Mouse (Mus musculus) hindbrain, embryonic 13.5 days (tissue): ENCODE results near the gene Lcorl. TPM values are rescaled to one million over a fixed set of nuclear protein-coding genes. Genes with fewer than 3 reads are reported as not detected.

Experiments used
- ATAC-seq: fragments of 200-750 bp; cut with Nextera tagmentation; 2 replicates; pipeline ENCODE4 v1.8.0; 2017; ENCODE audit warnings: moderate TSS enrichment; ENCODE audit not compliant: low FRiP score
- H3K27ac ChIP-seq: fragments of 300-500 bp; sonication (generic); 2 replicates; pipeline ENCODE4 v1.5.1; 2015; ENCODE audit warnings: inconsistent platforms, mild to moderate bottlenecking, moderate library complexity
- H3K27me3 ChIP-seq: fragments of 300-500 bp; sonication (generic); 2 replicates; pipeline ENCODE4 v1.6.1; 2015; ENCODE audit warnings: mild to moderate bottlenecking, inconsistent platforms
- H3K36me3 ChIP-seq: fragments of 300-500 bp; sonication (generic); 2 replicates; pipeline ENCODE4 v1.6.1; 2015; ENCODE audit warnings: mild to moderate bottlenecking, inconsistent platforms
- H3K4me1 ChIP-seq: fragments of 300-500 bp; sonication (generic); replicated peaks from 2 replicates; pipeline ENCODE4 v1.6.1; 2015; ENCODE audit warnings: inconsistent platforms
- H3K4me2 ChIP-seq: fragments of 300-500 bp; sonication (generic); 2 replicates; pipeline ENCODE4 v1.6.1; 2015; ENCODE audit warnings: inconsistent platforms, mild to moderate bottlenecking, moderate library complexity
- H3K4me3 ChIP-seq: fragments of 300-500 bp; sonication (generic); 2 replicates; pipeline ENCODE4 v1.5.1; 2015; ENCODE audit warnings: mild to moderate bottlenecking, inconsistent platforms
- H3K9ac ChIP-seq: fragments of 300-500 bp; sonication (generic); 2 replicates; pipeline ENCODE4 v1.6.1; 2015; ENCODE audit warnings: mild to moderate bottlenecking, inconsistent platforms
- H3K9me3 ChIP-seq: fragments of 300-500 bp; sonication (generic); 2 replicates; pipeline ENCODE4 v1.6.1; 2016; ENCODE audit warnings: inconsistent platforms
- WGBS: fragments of 180-500 bp; shearing (Covaris S2); methylation state at CpG from one replicate; pipeline ENCODE4 v1.1.7; 2015; 5-methylcytosine and 5-hydroxymethylcytosine counted together
- polyA plus RNA-seq: library from polyadenylated mRNA; unstranded; fragments of >200 nt; fragmentation: Nextera tagmentation; extraction: Ambion mirVana; gene quantifications from 2 replicates; pipeline ENCODE4 v1.2.1, GENCODE M21; 2015

The Lcorl gene
- polyA plus RNA-seq, 1 experiment from 2014 or later = 57.5 TPM

GRCm38 (mm10) chr5:45844723-45845122 is 12.7 kb downstream of the Lcorl start:
- Histone ChIP-seq H3K36me3 (no peaks in the 10 kb centered on the region), H3K27me3 (no peaks in the 10 kb centered on the region), H3K27ac (no peak overlapping the region), H3K4me3 (no peak overlapping the region), H3K4me2 (no peak overlapping the region), H3K4me1 (no peaks in the 10 kb centered on the region), H3K9ac (no peak overlapping the region), H3K9me3 (no peaks in the 10 kb centered on the region)
- no peak for ATAC-seq
- 97% methylated on average over 6 of the region's 6 CpGs for WGBS

DNA sequence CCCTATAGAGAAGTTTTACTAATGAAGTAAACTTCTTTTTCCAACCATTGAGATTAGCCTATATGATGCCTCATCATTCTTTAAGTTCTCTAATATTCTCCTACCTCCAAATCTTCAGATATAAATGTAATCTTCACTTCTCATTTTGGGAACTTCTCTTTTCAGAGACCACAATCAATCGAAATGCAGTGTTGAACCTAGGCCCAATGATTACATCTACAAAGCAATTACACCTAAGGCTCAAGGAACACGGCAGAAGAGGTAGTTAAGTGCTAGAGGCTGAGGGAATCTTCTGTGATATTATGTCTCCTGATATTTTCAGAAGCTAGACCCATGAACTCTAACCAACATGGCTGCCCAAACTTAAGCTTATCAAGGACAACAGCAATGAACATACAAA is 22.3 kb downstream of the Lcorl start:
- Histone ChIP-seq H3K36me3 (no peaks in the 10 kb centered on the region), H3K4me2 (no peak overlapping the region), H3K9me3 (peaks cover 11% of the 10 kb centered on the region; the same call in 1 of the 2 replicates), H3K27me3 (no peaks in the 10 kb centered on the region), H3K9ac (no peak overlapping the region), H3K27ac (no peak overlapping the region), H3K4me1 (no peaks in the 10 kb centered on the region), H3K4me3 (no peak overlapping the region)
- WGBS = 92% methylated on average over 2 of the region's 2 CpGs
- ATAC-seq = no peak

- 99% methylated on average over 4 of the region's 4 CpGs for WGBS
Measured at GRCm38 (mm10) chr5:45811527-45811926, 45.9 kb downstream of the Lcorl start.

DNA sequence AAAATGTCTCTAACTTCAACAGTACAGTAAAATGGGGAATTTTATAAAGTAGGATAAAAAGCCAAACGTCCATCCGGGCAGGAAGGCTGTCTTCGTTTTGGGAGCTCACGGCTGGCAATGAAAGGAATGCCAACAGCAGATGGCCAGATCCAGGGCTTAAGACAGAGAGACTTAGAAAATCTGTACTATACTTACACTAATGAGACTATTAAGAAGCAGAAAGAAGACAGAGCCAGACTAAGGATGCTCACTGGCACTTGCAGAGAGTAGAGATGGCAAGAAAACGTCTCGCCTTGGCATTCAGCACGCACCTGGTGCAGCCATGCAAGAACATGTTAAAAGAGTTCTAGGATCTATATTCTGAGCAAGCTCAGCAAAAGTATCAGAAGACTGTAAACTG is 65.6 kb downstream of the Lcorl start:
- H3K27me3 ChIP-seq = no peaks in the 10 kb centered on the region
- H3K27ac ChIP-seq = no peak overlapping the region
- no peak overlapping the region for H3K4me2 ChIP-seq
- H3K9me3 ChIP-seq = no peaks in the 10 kb centered on the region
- H3K9ac ChIP-seq = no peak overlapping the region
- 91% methylated on average over 7 of the region's 7 CpGs for WGBS
- no peaks in the 10 kb centered on the region for H3K4me1 ChIP-seq
- ATAC-seq = no peak
- no peaks in the 10 kb centered on the region for H3K36me3 ChIP-seq
- H3K4me3 ChIP-seq = no peak overlapping the region

More at GRCm38 (mm10) chr5:45811527-45811926, 45.9 kb downstream of the Lcorl start:
- Histone ChIP-seq H3K27ac (no peak overlapping the region), H3K36me3 (peaks cover 11% of the 10 kb centered on the region), H3K9ac (no peak overlapping the region), H3K9me3 (peaks cover 19% of the 10 kb centered on the region), H3K4me1 (no peaks in the 10 kb centered on the region), H3K4me3 (no peak overlapping the region), H3K27me3 (no peaks in the 10 kb centered on the region), H3K4me2 (no peak overlapping the region)
- ATAC-seq = no peak

DNA sequence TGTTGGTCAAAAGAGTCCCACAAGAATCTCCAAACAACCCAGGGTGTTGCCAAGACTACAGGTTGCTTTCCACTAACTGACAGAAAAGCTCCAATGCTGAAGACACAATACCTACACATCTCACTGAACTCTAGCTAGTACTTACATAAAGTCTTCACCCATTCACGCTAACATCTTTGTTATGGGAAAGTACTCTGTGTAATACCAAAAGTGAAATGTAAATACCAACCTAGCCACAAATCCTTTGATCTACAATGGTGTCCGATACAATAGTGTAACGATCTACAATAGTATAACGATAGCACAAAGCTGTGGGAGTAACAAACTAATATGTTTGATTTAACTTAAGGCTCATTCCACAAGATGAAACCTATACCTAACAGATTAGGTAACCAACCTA is 67.2 kb downstream of the Lcorl start:
- Histone ChIP-seq H3K9ac (no peak overlapping the region), H3K27ac (no peak overlapping the region), H3K4me1 (no peaks in the 10 kb centered on the region), H3K4me3 (no peak overlapping the region), H3K9me3 (no peaks in the 10 kb centered on the region), H3K27me3 (no peaks in the 10 kb centered on the region), H3K36me3 (no peaks in the 10 kb centered on the region), H3K4me2 (no peak overlapping the region)
- WGBS = 94% methylated on average over 4 of the region's 4 CpGs
- no peak for ATAC-seq

- Histone ChIP-seq H3K27ac (no peak overlapping the region), H3K36me3 (no peaks in the 10 kb centered on the region), H3K4me1 (no peaks in the 10 kb centered on the region), H3K9ac (no peak overlapping the region), H3K4me3 (no peak overlapping the region), H3K27me3 (no peaks in the 10 kb centered on the region), H3K4me2 (no peak overlapping the region), H3K9me3 (no peaks in the 10 kb centered on the region)
- ATAC-seq = peak; percentile 68; the same call in 1 of the 2 replicates
- 92% methylated on average over 4 of the region's 4 CpGs for WGBS
Measured at GRCm38 (mm10) chr5:45757502-45758121, 99.8 kb downstream of the Lcorl start.

GRCm38 (mm10) chr5:45737911-45738310 is 119.5 kb downstream of the Lcorl start:
- H3K9ac ChIP-seq = no peak overlapping the region
- peaks cover 9% of the 10 kb centered on the region for H3K36me3 ChIP-seq
- no peak for ATAC-seq
- no peak overlapping the region for H3K4me2 ChIP-seq
- H3K27ac ChIP-seq = no peak overlapping the region
- WGBS = 88% methylated on average over 1 of the region's 1 CpGs
- H3K4me1 ChIP-seq = no peaks in the 10 kb centered on the region
- no peak overlapping the region for H3K4me3 ChIP-seq
- no peaks in the 10 kb centered on the region for H3K9me3 ChIP-seq
- no peaks in the 10 kb centered on the region for H3K27me3 ChIP-seq

DNA sequence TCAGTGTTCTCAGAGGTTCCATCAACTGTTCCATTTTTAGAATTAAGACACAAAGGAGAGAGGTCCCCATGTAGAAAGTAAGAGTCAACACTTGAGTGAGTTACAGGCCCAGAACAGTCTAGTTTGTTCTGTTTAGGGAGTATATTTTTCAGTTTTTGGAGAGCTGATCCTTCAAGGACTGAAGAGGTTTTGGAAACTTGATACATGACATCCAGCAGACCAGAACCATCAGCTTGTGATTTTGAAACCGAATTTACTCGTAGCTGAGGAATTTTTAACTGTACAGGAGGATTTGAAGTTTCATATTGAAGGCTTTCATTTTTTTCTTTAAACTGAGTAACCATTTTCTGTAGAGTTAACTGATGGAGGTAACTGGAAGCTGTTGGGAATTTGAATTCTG is 123.7 kb downstream of the Lcorl start:
- Histone ChIP-seq H3K27me3 (no peaks in the 10 kb centered on the region), H3K4me2 (no peak overlapping the region), H3K27ac (no peak overlapping the region), H3K36me3 (no peaks in the 10 kb centered on the region; the same call in none of the 2 replicates), H3K9me3 (no peaks in the 10 kb centered on the region), H3K9ac (no peak overlapping the region), H3K4me3 (no peak overlapping the region), H3K4me1 (no peaks in the 10 kb centered on the region)
- no peak for ATAC-seq
- 97% methylated on average over 2 of the region's 2 CpGs for WGBS

GRCm38 (mm10) chr5:45718848-45719488 is 138.4 kb downstream of the Lcorl start:
- no peak for ATAC-seq
- Histone ChIP-seq H3K4me1 (no peaks in the 10 kb centered on the region), H3K27ac (no peak overlapping the region), H3K36me3 (no peaks in the 10 kb centered on the region; the same call in 1 of the 2 replicates), H3K4me3 (no peak overlapping the region), H3K9ac (no peak overlapping the region), H3K4me2 (no peak overlapping the region), H3K9me3 (no peaks in the 10 kb centered on the region), H3K27me3 (no peaks in the 10 kb centered on the region)
- WGBS = 94% methylated on average over 6 of the region's 6 CpGs

- no peaks in the 10 kb centered on the region for H3K27me3 ChIP-seq
- H3K9ac ChIP-seq = no peak overlapping the region
- peaks cover 9% of the 10 kb centered on the region; the same call in 1 of the 2 replicates for H3K36me3 ChIP-seq
- ATAC-seq = no peak
- H3K4me3 ChIP-seq = no peak overlapping the region
- no peak overlapping the region for H3K27ac ChIP-seq
- H3K4me2 ChIP-seq = no peak overlapping the region
- no peaks in the 10 kb centered on the region for H3K9me3 ChIP-seq
- WGBS = 89% methylated on average over 2 of the region's 2 CpGs
- no peaks in the 10 kb centered on the region for H3K4me1 ChIP-seq
Measured at GRCm38 (mm10) chr5:45709653-45710052, 147.8 kb downstream of the Lcorl start.

GRCm38 (mm10) chr5:45706811-45707210 is 150.6 kb downstream of the Lcorl start:
- ATAC-seq = no peak
- Histone ChIP-seq H3K27me3 (no peaks in the 10 kb centered on the region), H3K4me2 (no peak overlapping the region), H3K36me3 (peaks cover 9% of the 10 kb centered on the region; the same call in 1 of the 2 replicates), H3K4me3 (no peak overlapping the region), H3K4me1 (no peaks in the 10 kb centered on the region), H3K27ac (no peak overlapping the region), H3K9me3 (no peaks in the 10 kb centered on the region), H3K9ac (no peak overlapping the region)
- WGBS = 93% methylated on average over 2 of the region's 2 CpGs

DNA sequence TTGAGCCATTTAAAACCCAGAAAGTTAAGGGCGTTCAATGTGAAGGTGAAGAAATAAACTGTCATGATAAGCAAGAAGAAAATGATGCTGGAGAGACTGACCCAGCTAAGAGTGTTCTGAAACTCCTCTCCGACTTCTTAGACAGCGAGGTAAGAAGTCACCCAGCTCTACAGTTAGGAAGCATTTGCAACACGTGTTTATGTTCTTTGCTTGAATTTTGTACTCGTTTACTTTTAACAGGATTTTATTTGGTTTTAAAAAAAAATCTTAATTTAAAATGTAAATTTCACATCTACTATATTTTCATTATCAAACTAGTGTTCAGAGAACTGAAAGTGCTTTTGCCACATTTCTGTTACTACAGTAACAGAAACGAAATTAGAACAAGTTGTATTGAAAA is 165.7 kb downstream of the Lcorl start:
- Histone ChIP-seq H3K4me1 (no peaks in the 10 kb centered on the region), H3K27ac (no peak overlapping the region), H3K27me3 (no peaks in the 10 kb centered on the region), H3K4me2 (no peak overlapping the region), H3K36me3 (no peaks in the 10 kb centered on the region), H3K4me3 (no peak overlapping the region), H3K9me3 (no peaks in the 10 kb centered on the region), H3K9ac (no peak overlapping the region)
- no peak for ATAC-seq
- WGBS = 91% methylated on average over 6 of the region's 6 CpGs

DNA sequence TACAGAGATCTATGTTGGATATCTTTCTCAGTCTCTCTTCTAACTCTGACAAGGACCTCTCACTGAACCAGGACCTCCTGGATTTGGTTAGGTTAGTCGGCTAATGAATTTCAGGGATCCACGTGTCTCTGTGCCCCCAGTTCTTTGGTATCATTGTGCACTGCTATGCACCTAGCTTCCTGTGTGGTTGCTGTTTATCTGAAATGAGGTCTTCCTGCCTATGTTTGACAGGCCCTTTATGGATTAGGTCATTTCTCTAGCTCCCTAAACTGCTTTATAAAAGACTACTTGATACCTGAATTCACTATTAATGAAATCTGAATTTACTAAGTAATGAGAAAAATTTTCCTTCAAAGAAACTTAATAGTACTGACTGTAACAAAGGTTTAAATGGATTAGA is 166.6 kb downstream of the Lcorl start:
- no peak for ATAC-seq
- no peak overlapping the region for H3K4me2 ChIP-seq

More for the DNA sequence above, 166.6 kb downstream of the Lcorl start:
- Histone ChIP-seq H3K27me3 (no peaks in the 10 kb centered on the region), H3K9ac (no peak overlapping the region), H3K27ac (no peak overlapping the region), H3K4me1 (no peaks in the 10 kb centered on the region), H3K4me3 (no peak overlapping the region), H3K9me3 (no peaks in the 10 kb centered on the region), H3K36me3 (no peaks in the 10 kb centered on the region)
- 91% methylated on average over 2 of the region's 2 CpGs for WGBS
